Mouse (Mus musculus) olfactory bulb, adult 2 months (tissue): ENCODE measurements around the gene Polr3c.

Experiments used
- CTCF ChIP-seq: fragments of 200-500 bp; IDR thresholded peaks from 2 replicates; pipeline ENCODE4 v1.5.1; 2012; ENCODE audit warnings: low read depth, mild to moderate bottlenecking, low read length, moderate library complexity; ENCODE audit not compliant: insufficient read depth
- POLR2A ChIP-seq: fragments of 200-500 bp; IDR thresholded peaks from 2 replicates; pipeline ENCODE4 v1.6.1; 2012; ENCODE audit warnings: mild to moderate bottlenecking, low read depth, low read length, moderate library complexity; ENCODE audit not compliant: insufficient read depth

DNA sequence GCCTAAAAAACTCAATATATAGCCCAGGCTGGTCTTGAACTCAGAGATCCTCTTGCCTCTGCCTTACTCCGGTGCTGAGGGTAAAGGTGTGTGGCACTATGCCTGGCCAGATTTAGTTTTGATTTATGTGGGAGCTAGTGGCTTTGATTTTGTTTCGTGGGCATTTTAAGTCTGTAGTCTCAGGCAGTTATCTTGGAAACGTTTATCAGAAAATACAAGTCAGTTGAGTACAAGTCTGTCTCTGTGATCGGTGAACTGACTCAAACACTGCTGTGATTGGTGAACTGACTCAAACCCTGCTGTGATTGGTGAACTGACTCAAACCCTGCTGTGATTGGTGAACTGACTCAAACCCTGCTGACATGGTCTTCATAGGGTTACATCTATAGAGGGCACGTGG lies 3.4 kb upstream of the Polr3c start:
- no peak for TF ChIP-seq CTCF
- TF ChIP-seq POLR2A = no peak
